In the genomic region with DNA sequence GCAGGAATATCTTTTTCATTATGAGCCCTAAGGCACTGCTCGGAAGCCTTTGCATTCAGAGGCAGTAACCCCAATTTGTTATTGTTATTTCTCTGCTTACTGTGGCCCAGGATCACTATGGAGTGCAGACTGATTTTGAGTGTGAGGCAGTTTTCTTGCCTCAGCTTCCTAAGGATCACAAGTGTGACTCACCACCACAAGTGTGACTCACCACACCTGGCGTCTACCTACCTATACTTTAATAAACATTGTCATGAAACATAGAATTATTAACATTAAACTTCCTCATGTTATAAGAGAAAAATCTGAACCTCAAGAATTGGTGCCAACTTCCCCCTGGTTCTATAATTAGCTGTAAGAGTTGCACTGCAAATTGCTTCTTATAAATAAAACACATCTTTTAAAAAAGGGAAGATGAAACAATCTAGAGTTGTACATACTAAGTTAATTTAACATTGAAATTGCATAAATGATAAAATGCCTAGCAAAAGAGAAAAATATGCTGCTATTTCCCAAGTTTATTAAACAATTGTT, we compare ENCODE assay signal across 22 mouse cellular contexts. TPM values are rescaled to one million over a fixed set of nuclear protein-coding genes. Genes with fewer than 3 reads are reported as not detected.
"Had no signal": no experiment of that assay in that cellular context is flagged by ENCODE, and none has a peak within 500 bp of the region (broad histone marks: within the 10 kb centered on the region; RNA-seq: fewer than 3 reads in every experiment).

No protein-coding gene starts in this region.

- H3K27ac ChIP-seq: heart, embryonic 10.5 days; heart, embryonic 13.5 days; heart, embryonic 15.5 days; hindbrain, embryonic 13.5 days; hindbrain, embryonic 15.5 days; hindbrain, postnatal 0 days; kidney, embryonic 15.5 days; kidney, postnatal 0 days; limb, embryonic 13.5 days; limb, embryonic 15.5 days; liver, embryonic 14.5 days had no signal

- H3K36me3 ChIP-seq: heart, embryonic 10.5 days; heart, embryonic 13.5 days; heart, embryonic 15.5 days; hindbrain, embryonic 13.5 days; hindbrain, embryonic 15.5 days; kidney, embryonic 15.5 days; limb, embryonic 13.5 days; limb, embryonic 15.5 days had no signal

- H3K9me3 ChIP-seq: heart, embryonic 10.5 days; heart, embryonic 13.5 days; heart, embryonic 15.5 days; hindbrain, embryonic 13.5 days; hindbrain, embryonic 15.5 days; kidney, embryonic 15.5 days; limb, embryonic 13.5 days; limb, embryonic 15.5 days had no signal

- H3K4me2 ChIP-seq: heart, embryonic 13.5 days; heart, embryonic 15.5 days; hindbrain, embryonic 13.5 days; hindbrain, embryonic 15.5 days; kidney, embryonic 15.5 days; limb, embryonic 13.5 days; limb, embryonic 15.5 days; liver, embryonic 11.5 days had no signal

- H3K27me3 ChIP-seq: heart, embryonic 13.5 days; heart, embryonic 15.5 days; hindbrain, embryonic 13.5 days; hindbrain, embryonic 15.5 days; kidney, embryonic 15.5 days; limb, embryonic 13.5 days; limb, embryonic 15.5 days had no signal

- H3K9ac ChIP-seq: heart, embryonic 13.5 days; heart, embryonic 15.5 days; hindbrain, embryonic 13.5 days; hindbrain, embryonic 15.5 days; kidney, embryonic 15.5 days; limb, embryonic 13.5 days; limb, embryonic 15.5 days; liver, embryonic 14.5 days had no signal

- H3K4me3 ChIP-seq: heart, embryonic 10.5 days; heart, embryonic 13.5 days; heart, embryonic 15.5 days; hindbrain, embryonic 13.5 days; hindbrain, embryonic 15.5 days; kidney, embryonic 15.5 days; limb, embryonic 13.5 days; limb, embryonic 15.5 days had no signal

- H3K4me1 ChIP-seq: hindbrain, embryonic 13.5 days; hindbrain, embryonic 15.5 days; kidney, embryonic 15.5 days; limb, embryonic 13.5 days; limb, embryonic 15.5 days had no signal

- ATAC-seq: hindbrain, postnatal 0 days had no signal

- DNase-seq: gastrocnemius, postnatal 14 days; gastrocnemius, postnatal 36 days; heart, adult 18-20 months; heart, postnatal 14 days; heart, postnatal 36 days; kidney, adult 11 months; layer of hippocampus, adult 9-11 months; layer of hippocampus, postnatal 36 days; left cerebral cortex, postnatal 4 days had no signal

RNA-seq across cellular contexts. Expression of gene Cdkn2b, which starts 52.4 kb away (rescaled TPM):
- total RNA-seq: hematopoietic stem cell, adult 5-6 weeks had no signal
